Mouse (Mus musculus) gastrocnemius, adult 8-10 months (tissue): ENCODE data around the gene Map2k1. TPM values are rescaled to one million over a fixed set of nuclear protein-coding genes. Genes with fewer than 3 reads are reported as not detected.
A peak's percentile ranks its signal among the peaks of the same experiment; 100 is the strongest.
"Not testable (repeated sequence)": the region's sequence is repeated elsewhere in the genome, so short reads cannot be mapped to it uniquely, and the experiment has no call there.

Experiments
- DNase-seq, 2 experiments: peaks; one replicate each; pipeline ENCODE4 v3.0.0; 2022; ENCODE audit warnings: low spot score in 2 of 2
- microRNA-seq: library from miRNA; unstranded; fragments of <30 nt; microRNA quantifications from one replicate; pipeline ENCODE4 v1.2.0, GENCODE M21; 2022
- total RNA-seq, 4 experiments: library from RNA; stranded (reverse); gene quantifications; 2 replicates each; pipeline ENCODE4 v1.2.4; 2022

Gene Map2k1
- total RNA-seq, 4 experiments from 2014 or later: 59.2 to 62.4 (median 60.6) TPM

DNA sequence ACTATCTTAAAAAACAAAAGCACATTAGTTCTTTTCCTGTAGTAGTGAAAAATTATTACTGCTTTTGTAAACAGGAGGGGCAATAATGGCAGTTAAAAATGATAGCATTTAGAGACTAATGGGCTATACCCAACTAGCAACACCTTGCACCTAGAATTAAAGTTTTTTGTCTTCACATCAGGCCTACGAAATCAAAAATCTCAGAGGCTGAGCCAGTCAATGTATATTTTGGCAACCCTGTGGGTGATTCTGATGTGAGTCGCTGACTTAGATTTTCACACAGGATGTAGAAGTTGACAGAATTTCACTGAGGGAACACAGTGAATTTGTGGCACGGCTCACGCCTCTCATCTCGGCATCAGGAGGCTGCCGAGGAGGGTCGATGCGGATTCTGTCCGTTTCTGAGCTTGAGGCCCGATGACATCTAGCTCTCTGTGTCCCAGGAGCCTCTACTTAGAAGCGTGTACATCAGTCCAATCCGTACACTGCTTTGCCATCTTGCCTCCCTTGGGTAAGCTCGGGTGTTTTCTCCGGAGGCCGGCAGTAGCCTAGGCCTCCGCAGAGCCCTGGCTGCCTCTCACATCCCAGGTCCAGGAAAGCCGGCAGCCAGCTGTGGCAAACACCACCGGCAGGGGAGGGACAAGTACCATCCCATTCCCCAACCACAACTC, 81.2 kb downstream of the Map2k1 start:
- no peak for DNase-seq

DNA sequence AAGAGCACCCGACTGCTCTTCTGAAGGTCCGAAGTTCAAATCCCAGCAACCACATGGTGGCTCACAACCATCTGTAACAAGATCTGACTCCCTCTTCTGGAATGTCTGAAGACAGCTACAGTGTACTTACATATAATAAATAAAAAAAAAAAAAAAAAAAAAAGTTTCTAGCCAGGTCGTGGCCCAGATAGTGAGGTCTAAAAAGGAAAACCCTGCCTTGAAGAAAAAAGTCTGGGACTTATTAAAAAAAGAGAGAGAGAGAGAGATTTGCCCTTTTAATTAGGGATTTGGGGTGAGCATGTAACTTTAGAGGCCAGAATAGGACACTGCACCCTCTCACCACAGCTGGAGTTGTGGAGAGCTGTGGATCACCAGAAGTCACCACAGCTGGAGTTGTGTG, 83.5 kb downstream of the Map2k1 start:
- not testable (repeated sequence) for DNase-seq

DNA sequence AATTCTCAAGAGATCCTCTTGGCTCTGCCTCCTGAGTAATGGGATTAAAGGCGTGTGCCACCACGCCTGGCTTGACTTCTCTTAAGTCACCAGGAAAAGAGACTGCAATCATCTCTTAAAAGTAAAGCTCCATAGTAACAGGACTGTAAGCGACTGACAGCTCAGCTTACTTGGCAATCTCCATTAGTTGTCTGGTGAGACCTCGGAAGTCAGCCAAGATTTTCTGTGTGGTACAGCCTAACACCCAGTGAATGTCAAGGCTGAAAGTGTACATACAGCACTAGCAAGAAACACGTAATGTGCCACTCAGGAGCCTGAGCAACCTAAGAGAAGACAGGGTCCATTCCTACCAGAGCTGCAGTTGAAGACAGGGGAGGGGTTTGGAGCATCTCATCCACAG, 93.0 kb downstream of the Map2k1 start:
- no peak for DNase-seq

DNA sequence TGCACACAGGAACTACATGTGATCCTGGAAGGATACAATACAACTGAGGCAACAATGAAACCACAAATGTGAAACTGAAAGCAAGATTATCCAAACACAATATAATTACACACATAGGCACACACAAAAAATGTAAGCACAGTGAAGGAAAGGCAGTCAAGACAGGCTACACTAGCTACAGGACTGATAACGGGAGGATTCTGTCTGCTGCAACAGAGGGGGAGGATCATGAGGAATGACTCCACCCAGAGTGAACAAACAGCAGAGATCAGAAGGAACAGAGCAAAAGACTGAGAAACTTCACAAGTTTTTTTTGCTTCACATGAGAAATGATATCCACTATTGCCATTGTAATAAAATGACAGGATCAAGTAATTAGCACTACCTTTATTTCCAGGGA, 96.8 kb downstream of the Map2k1 start:
- no peak for DNase-seq

DNA sequence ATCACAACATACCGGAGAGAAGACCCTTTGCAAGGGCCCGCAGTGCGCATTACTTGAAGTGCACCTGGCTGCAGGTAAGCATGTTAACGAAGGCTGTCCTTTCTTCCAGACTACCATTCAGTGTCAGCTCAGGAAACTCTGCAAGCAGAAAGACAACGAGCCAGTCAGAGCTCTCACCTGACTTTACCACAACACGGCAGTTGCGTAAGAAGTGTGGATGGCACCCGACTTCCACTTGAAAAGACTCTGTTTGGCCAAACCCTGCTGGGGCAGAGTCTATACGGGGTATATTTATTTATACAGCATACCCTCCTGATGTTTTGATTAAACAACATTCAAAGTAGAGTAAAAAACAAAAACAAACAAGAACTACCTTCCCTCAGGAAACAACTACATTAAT, 113.6 kb downstream of the Map2k1 start:
- no peak for DNase-seq

DNA sequence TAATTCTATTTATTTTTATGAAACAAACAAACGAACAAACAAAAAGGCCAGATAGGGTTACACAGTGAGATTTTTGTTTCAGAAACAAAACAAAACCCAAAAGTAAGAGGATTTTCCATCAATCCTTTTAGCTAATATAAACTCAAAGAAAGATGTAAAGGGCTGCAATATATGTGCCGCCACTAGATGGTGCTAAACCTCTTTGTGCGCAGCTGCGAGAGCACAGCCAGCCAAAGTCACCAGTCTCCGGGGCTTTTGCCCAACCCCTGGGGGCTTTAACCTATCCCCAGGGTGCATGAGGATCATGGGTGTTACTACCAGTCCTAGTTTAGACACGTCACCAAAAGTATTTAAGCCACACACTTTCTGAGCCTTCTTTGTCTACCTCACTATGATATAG, 114.5 kb downstream of the Map2k1 start:
- DNase-seq: peak; percentile 24 to 35

Small RNAs within 50 kb of the gene (microRNA-seq; reads per million reads assigned to microRNA genes)
- gene Gm24106: not detected

Other genes starting within 250 kb of the Map2k1 start
- 1 to 10 TPM; 3.2 to 5.1 (median 3.6) TPM for gene Smad6, start 231.6 kb downstream of the Map2k1 start, total RNA-seq
- under 1 TPM in 2 of 4 experiments, not detected in 2; 0.40 to 0.68 TPM for gene Lctl, start 136.5 kb downstream of the Map2k1 start, total RNA-seq
- under 1 TPM; 0.13 to 0.44 (median 0.37) TPM for gene Zwilch, start 80.5 kb downstream of the Map2k1 start, total RNA-seq
- gene Rpl4, start 80.3 kb downstream of the Map2k1 start, total RNA-seq: 100 to 1,000 TPM; 608 to 758 (median 650) TPM
- 10 to 100 TPM; 18.2 to 20.0 (median 18.5) TPM for gene Snapc5, start 74.4 kb downstream of the Map2k1 start, total RNA-seq
- gene Uchl4, start 18.4 kb downstream of the Map2k1 start, total RNA-seq: 1 to 10 TPM; 1.5 to 3.6 (median 2.6) TPM
- gene Tipin, start 27.9 kb upstream of the Map2k1 start, total RNA-seq: 10 to 100 TPM; 10.8 to 14.9 (median 11.9) TPM
- 10 to 100 TPM; 22.4 to 29.0 (median 24.4) TPM for gene Dis3l, start 87.7 kb upstream of the Map2k1 start, total RNA-seq
- gene Megf11, start 132.0 kb upstream of the Map2k1 start, total RNA-seq: under 1 TPM; 0.05 to 0.13 (median 0.07) TPM